Mouse (Mus musculus): ENCODE results near the gene Cdkal1.

DNA sequence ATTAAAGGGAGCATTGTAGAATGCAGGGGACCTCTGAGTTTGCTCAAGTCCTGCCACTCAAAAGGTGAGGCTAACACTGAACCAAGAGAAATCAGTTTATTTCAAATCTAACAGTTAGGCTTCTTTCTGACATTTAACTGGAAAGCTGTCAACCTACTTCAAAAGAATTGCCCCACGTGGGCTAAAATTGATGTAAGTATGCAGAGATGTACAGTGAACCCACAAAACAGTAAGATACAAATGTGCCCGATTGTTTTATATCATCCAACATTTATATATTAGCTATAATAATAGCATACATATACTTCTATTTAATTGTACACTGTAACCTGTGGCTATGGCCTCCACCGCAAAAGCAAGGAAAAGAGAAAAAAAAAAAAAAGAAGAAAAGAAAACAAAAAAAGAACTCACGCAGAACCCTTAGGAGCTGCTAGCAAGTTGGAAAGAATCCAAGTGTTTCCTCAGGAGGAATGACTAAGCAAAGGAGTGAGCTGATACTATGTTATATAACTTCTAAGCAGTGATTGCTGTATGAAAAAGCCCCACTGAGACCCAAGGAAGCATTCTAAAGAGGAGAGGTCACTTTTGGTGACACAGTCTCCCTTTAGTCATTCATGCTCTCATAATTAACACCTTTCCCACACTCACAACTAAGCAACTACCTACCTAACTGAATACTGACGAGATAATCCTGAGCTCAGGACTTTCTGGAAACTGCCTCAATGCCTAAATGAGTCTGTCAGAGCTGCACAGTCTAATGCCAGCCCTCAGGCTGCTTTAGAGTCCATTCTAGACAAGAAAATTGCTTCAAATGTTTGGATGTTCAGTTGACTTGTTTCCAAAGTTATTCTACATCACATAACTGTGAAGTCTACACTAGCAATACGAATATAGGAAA, 352.1 kb downstream of the Cdkal1 start:
- no peak for TF ChIP-seq EP300 (optimal IDR thresholded peaks at IDR 0.05)
- no peak for TF ChIP-seq CTCF (IDR thresholded peaks at IDR 0.05; ENCODE audit: low read depth)
